Mouse (Mus musculus): Measurements from ENCODE around the gene Zfp740.

Gene Zfp740

GRCm38 (mm10) chr15:102192820-102193386 lies 10.1 kb upstream of the Zfp740 start:
- DNase-seq (ENCODE audit: low read depth, low spot score), result no peak

GRCm38 (mm10) chr15:102193652-102194051 lies 9.4 kb upstream of the Zfp740 start:
- DNase-seq (ENCODE audit: low read depth, low spot score), result no peak

- DNase-seq (ENCODE audit: low read depth, low spot score), result no peak
Observed at GRCm38 (mm10) chr15:102194439-102194838, 8.6 kb upstream of the Zfp740 start.

GRCm38 (mm10) chr15:102195373-102195772 lies 7.7 kb upstream of the Zfp740 start:
- no peak for DNase-seq (ENCODE audit: low read depth, low spot score)

- DNase-seq (ENCODE audit: low read depth, low spot score), result no peak
Observed at GRCm38 (mm10) chr15:102198841-102199240, 4.2 kb upstream of the Zfp740 start.

GRCm38 (mm10) chr15:102203835-102204381 lies 859 bp downstream of the Zfp740 start:
- DNase-seq (ENCODE audit: low read depth, low spot score), result peak; percentile 36

GRCm38 (mm10) chr15:102204674-102205505 lies 1.8 kb downstream of the Zfp740 start, which contains the start of gene Csad:
TSS of gene Csad (minus strand) at chr15:102204724.
- no peak for DNase-seq (ENCODE audit: low read depth, low spot score)

GRCm38 (mm10) chr15:102205779-102206178 lies 2.7 kb downstream of the Zfp740 start:
- no peak for DNase-seq (ENCODE audit: low read depth, low spot score)

GRCm38 (mm10) chr15:102207351-102207750 lies 4.3 kb downstream of the Zfp740 start:
- DNase-seq (ENCODE audit: low read depth, low spot score), result no peak

GRCm38 (mm10) chr15:102208092-102208561 lies 5.1 kb downstream of the Zfp740 start:
- no peak for DNase-seq (ENCODE audit: low read depth, low spot score)

GRCm38 (mm10) chr15:102209114-102209513 lies 6.1 kb downstream of the Zfp740 start:
- no peak for DNase-seq (ENCODE audit: low read depth, low spot score)

GRCm38 (mm10) chr15:102210816-102211215 lies 7.8 kb downstream of the Zfp740 start:
- no peak for DNase-seq (ENCODE audit: low read depth, low spot score)

- no peak for DNase-seq (ENCODE audit: low read depth, low spot score)
Observed at GRCm38 (mm10) chr15:102211895-102212294, 8.8 kb downstream of the Zfp740 start.

- DNase-seq (ENCODE audit: low read depth, low spot score), result no peak
Observed at GRCm38 (mm10) chr15:102214132-102214531, 11.1 kb downstream of the Zfp740 start.

- DNase-seq (ENCODE audit: low read depth, low spot score), result no peak
Observed at GRCm38 (mm10) chr15:102215624-102216023, 12.6 kb downstream of the Zfp740 start.

- no peak for DNase-seq (ENCODE audit: low read depth, low spot score)
Observed at GRCm38 (mm10) chr15:102216459-102217228, 13.6 kb downstream of the Zfp740 start.

- no peak for DNase-seq (ENCODE audit: low read depth, low spot score)
Observed at GRCm38 (mm10) chr15:102217325-102217724, 14.3 kb downstream of the Zfp740 start.

GRCm38 (mm10) chr15:102222386-102222785 lies 19.3 kb downstream of the Zfp740 start:
- DNase-seq (ENCODE audit: low read depth, low spot score), result no peak

GRCm38 (mm10) chr15:102224186-102224991 lies 21.3 kb downstream of the Zfp740 start:
- no peak for DNase-seq (ENCODE audit: low read depth, low spot score)

- no peak for DNase-seq (ENCODE audit: low read depth, low spot score)
Observed at GRCm38 (mm10) chr15:102224992-102225617, 22.1 kb downstream of the Zfp740 start.

All from c-Kit-negative CD71-positive TER-119-positive erythroid progenitor cells, embryonic 14.5 days (primary cell).